Mouse (Mus musculus) MEL (cell line): ENCODE data around the gene Sdccag8. TPM values are rescaled to one million over a fixed set of nuclear protein-coding genes. Genes with fewer than 3 reads are reported as not detected.

ENCODE experiments used
- DNase-seq: peaks from one replicate; pipeline ENCODE4 v3.0.0; 2011; ENCODE audit warnings: low read depth, low spot score
- H3K27ac ChIP-seq: 2 replicates; pipeline ENCODE4 v1.5.1; 2012; ENCODE audit warnings: low read depth, mild to moderate bottlenecking, control low read depth, low read length, moderate library complexity; ENCODE audit not compliant: control insufficient read depth
- H3K27me3 ChIP-seq, 2 experiments: fragments of 150-350 bp in 1 of 2; sonication (generic) in 1 of 2; 2 replicates each; pipeline ENCODE4 v1.6.1; 2012; ENCODE audit warnings: low read length in 2 of 2, mild to moderate bottlenecking in 2 of 2, improper control_type of control experiment in 1 of 2, moderate library complexity in 1 of 2; ENCODE audit not compliant: insufficient read depth in 2 of 2, control insufficient read depth in 1 of 2
- H3K36me3 ChIP-seq, 2 experiments: 2 replicates each; pipeline ENCODE4 v1.6.1; 2012 to 2014; ENCODE audit warnings: low read length in 2 of 2, improper control_type of control experiment in 1 of 2, inconsistent platforms in 1 of 2, mild to moderate bottlenecking in 1 of 2; ENCODE audit not compliant: insufficient read depth in 2 of 2, control insufficient read depth in 1 of 2
- H3K4me1 ChIP-seq, 2 experiments: fragments of 150-350 bp in 1 of 2; sonication (generic) in 1 of 2; 2 replicates each; pipeline ENCODE4 v1.6.1; 2012; ENCODE audit warnings: low read length in 2 of 2, improper control_type of control experiment in 1 of 2, mild to moderate bottlenecking in 1 of 2; ENCODE audit not compliant: insufficient read depth in 2 of 2, control insufficient read depth in 1 of 2
- H3K4me3 ChIP-seq, 2 experiments: fragments of 150-350 bp in 1 of 2; sonication (generic) in 1 of 2; 2 replicates each; pipeline ENCODE4 v1.5.1; 2012; ENCODE audit warnings: low read depth in 2 of 2, low read length in 2 of 2, mild to moderate bottlenecking in 2 of 2, moderate library complexity in 2 of 2, control low read depth in 1 of 2, improper control_type of control experiment in 1 of 2; ENCODE audit not compliant: control insufficient read depth in 1 of 2, insufficient read depth in 1 of 2
- H3K79me2 ChIP-seq: 2 replicates; pipeline ENCODE4 v1.6.1; 2012; ENCODE audit warnings: mild to moderate bottlenecking, low read length, moderate library complexity; ENCODE audit not compliant: control insufficient read depth, poor library complexity, insufficient read depth
- H3K9ac ChIP-seq: 2 replicates; pipeline ENCODE4 v1.6.1; 2012; ENCODE audit warnings: low read depth, mild to moderate bottlenecking, control low read depth, low read length, moderate library complexity; ENCODE audit not compliant: control insufficient read depth, poor library complexity, severe bottlenecking
- H3K9me3 ChIP-seq: fragments of 150-350 bp; sonication (generic); replicated peaks from 2 replicates; pipeline ENCODE4 v1.6.1; 2012; ENCODE audit warnings: mild to moderate bottlenecking, low read length, improper control_type of control experiment, moderate library complexity; ENCODE audit not compliant: insufficient read depth
- CHD1 ChIP-seq: IDR thresholded peaks from 2 replicates; pipeline ENCODE4 v1.6.1; 2012; ENCODE audit warnings: low read depth, mild to moderate bottlenecking, inconsistent platforms, low read length, improper control_type of control experiment
- CHD2 ChIP-seq: IDR thresholded peaks from 2 replicates; pipeline ENCODE4 v1.6.1; 2011; ENCODE audit warnings: low read length, improper control_type of control experiment
- CTCF ChIP-seq, 3 experiments: IDR thresholded peaks in 2 of 3; conservative IDR thresholded peaks in 1 of 3; 2 replicates each; pipeline ENCODE4 v1.5.1; 2011 to 2012; ENCODE audit warnings: low read length in 3 of 3, low read depth in 2 of 3, mild to moderate bottlenecking in 2 of 3, improper control_type of control experiment in 1 of 3, inconsistent platforms in 1 of 3, mixed read lengths in 1 of 3, moderate library complexity in 1 of 3; ENCODE audit not compliant: control insufficient read depth in 1 of 3, insufficient read depth in 1 of 3, poor library complexity in 1 of 3, severe bottlenecking in 1 of 3
- E2F4 ChIP-seq: IDR thresholded peaks from 2 replicates; pipeline ENCODE4 v1.6.1; 2011; ENCODE audit warnings: low read depth, low read length, improper control_type of control experiment, borderline replicate concordance
- ELF1 ChIP-seq: IDR thresholded peaks from 2 replicates; pipeline ENCODE4 v1.6.1; 2014; ENCODE audit warnings: low read depth, mild to moderate bottlenecking, inconsistent platforms, low read length, improper control_type of control experiment, moderate library complexity
- GABPA ChIP-seq: IDR thresholded peaks from 2 replicates; pipeline ENCODE4 v1.6.1; 2012; ENCODE audit warnings: low read depth, mild to moderate bottlenecking, inconsistent platforms, low read length, improper control_type of control experiment, moderate library complexity
- JUND ChIP-seq: IDR thresholded peaks from 2 replicates; pipeline ENCODE4 v1.6.1; 2011; ENCODE audit warnings: low read depth, mild to moderate bottlenecking, improper control_type of control experiment, low read length
- KAT2A ChIP-seq: conservative IDR thresholded peaks from 2 replicates; pipeline ENCODE4 v1.6.1; 2012; ENCODE audit warnings: low read depth, low read length, improper control_type of control experiment, inconsistent platforms
- MAFK ChIP-seq: IDR thresholded peaks from 2 replicates; pipeline ENCODE4 v1.6.1; 2011; ENCODE audit warnings: low read depth, mild to moderate bottlenecking, low read length, improper control_type of control experiment, borderline replicate concordance
- MAZ ChIP-seq: IDR thresholded peaks from 2 replicates; pipeline ENCODE4 v1.6.1; 2012; ENCODE audit warnings: low read depth, mild to moderate bottlenecking, inconsistent platforms, low read length, improper control_type of control experiment
- MXI1 ChIP-seq: IDR thresholded peaks from 2 replicates; pipeline ENCODE4 v1.6.1; 2011; ENCODE audit warnings: mild to moderate bottlenecking, low read depth, low read length, improper control_type of control experiment
- MYB ChIP-seq: IDR thresholded peaks from 2 replicates; pipeline ENCODE4 v1.6.1; 2011; ENCODE audit warnings: mild to moderate bottlenecking, low read depth, low read length, improper control_type of control experiment
- MYC ChIP-seq: IDR thresholded peaks from 2 replicates; pipeline ENCODE4 v1.6.1; 2011; ENCODE audit warnings: low read depth, mild to moderate bottlenecking, low read length, improper control_type of control experiment, moderate library complexity
- POLR2A ChIP-seq, 2 experiments: IDR thresholded peaks; 2 replicates each; pipeline ENCODE4 v1.6.1; 2011 to 2012; ENCODE audit warnings: low read length in 2 of 2, mild to moderate bottlenecking in 2 of 2, control low read depth in 1 of 2, improper control_type of control experiment in 1 of 2, low read depth in 1 of 2, moderate library complexity in 1 of 2; ENCODE audit not compliant: control insufficient read depth in 1 of 2, insufficient read depth in 1 of 2, poor library complexity in 1 of 2
- POLR2AphosphoS2 ChIP-seq: IDR thresholded peaks from 2 replicates; pipeline ENCODE4 v1.6.1; 2011; ENCODE audit warnings: low read length, improper control_type of control experiment
- POLR2AphosphoS5 ChIP-seq: IDR thresholded peaks from 2 replicates; pipeline ENCODE4 v1.6.1; 2012; ENCODE audit warnings: low read depth, borderline replicate concordance, mild to moderate bottlenecking, inconsistent platforms, low read length, moderate library complexity, mixed read lengths
- RAD21 ChIP-seq: IDR thresholded peaks from 2 replicates; pipeline ENCODE4 v1.6.1; 2011; ENCODE audit warnings: mild to moderate bottlenecking, low read depth, low read length, improper control_type of control experiment
- SIN3A ChIP-seq: IDR thresholded peaks from 2 replicates; pipeline ENCODE4 v1.6.1; 2012; ENCODE audit warnings: low read length, improper control_type of control experiment, inconsistent platforms
- SMC3 ChIP-seq: IDR thresholded peaks from 2 replicates; pipeline ENCODE4 v1.6.1; 2011; ENCODE audit warnings: low read depth, low read length, improper control_type of control experiment
- TCF12 ChIP-seq: IDR thresholded peaks from 2 replicates; pipeline ENCODE4 v1.6.1; 2014; ENCODE audit warnings: low read depth, mild to moderate bottlenecking, inconsistent platforms, low read length, improper control_type of control experiment, moderate library complexity
- USF2 ChIP-seq, 2 experiments: IDR thresholded peaks; 2 replicates each; pipeline ENCODE4 v1.6.1; 2011 to 2012; ENCODE audit warnings: improper control_type of control experiment in 2 of 2, low read length in 2 of 2, borderline replicate concordance in 1 of 2, inconsistent platforms in 1 of 2, low read depth in 1 of 2, mild to moderate bottlenecking in 1 of 2; ENCODE audit not compliant: insufficient read depth in 1 of 2
- ZC3H11A ChIP-seq: IDR thresholded peaks from 2 replicates; pipeline ENCODE4 v1.6.1; 2012; ENCODE audit warnings: low read depth, mild to moderate bottlenecking, inconsistent platforms, low read length, improper control_type of control experiment
- ZMIZ1 ChIP-seq: IDR thresholded peaks from 2 replicates; pipeline ENCODE4 v1.6.1; 2012; ENCODE audit warnings: low read depth, mild to moderate bottlenecking, inconsistent platforms, low read length, improper control_type of control experiment, moderate library complexity
- polyA plus RNA-seq, 2 experiments: library from polyadenylated mRNA; stranded (reverse) in 1 of 2; unstranded in 1 of 2; fragments of >175 nt in 1 of 2; fragments of >200 nt in 1 of 2; gene quantifications; 2 replicates each; pipeline versions ENCODE4 v1.2.1 to v1.2.4; 2012; ENCODE audit warnings: low replicate concordance in 2 of 2, low read depth in 1 of 2; ENCODE audit not compliant: insufficient read length in 2 of 2, insufficient read depth in 1 of 2, missing spikeins in 1 of 2
- total RNA-seq: library from RNA; depleted of rRNA; stranded (reverse); fragments of 300-350 nt; gene quantifications from 2 replicates; pipeline ENCODE4 v1.2.3, GENCODE M21; 2012

The Sdccag8 gene
- total and polyA plus RNA-seq, 3 experiments, result 4.6 to 7.8 TPM; not detected in 1

DNA sequence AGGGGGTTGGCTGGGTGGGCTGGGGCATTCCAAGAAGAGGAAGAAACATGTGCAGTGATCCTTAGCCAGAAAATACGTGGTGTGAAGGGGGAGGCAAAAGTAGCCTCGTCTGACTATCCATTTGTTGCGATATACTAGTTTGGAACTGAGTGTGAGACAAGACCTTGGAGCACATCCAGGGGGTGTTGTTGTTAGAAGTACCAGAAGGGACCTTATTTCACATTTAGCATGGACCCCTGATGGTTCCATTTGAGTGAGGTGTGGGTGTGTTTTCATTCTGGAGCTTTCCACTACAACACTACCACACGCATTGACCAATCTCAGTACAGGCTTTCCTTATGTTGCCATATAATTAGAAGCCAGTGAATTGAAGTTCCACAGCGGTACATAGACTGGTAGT is 129.5 kb downstream of the Sdccag8 start:
- Histone ChIP-seq H3K4me3 (no peak overlapping the region), H3K4me1 (no peaks in the 10 kb centered on the region), H3K9ac (no peak overlapping the region), H3K9me3 (no peaks in the 10 kb centered on the region), H3K27ac (no peak overlapping the region), H3K79me2 (no peaks in the 10 kb centered on the region), H3K27me3 (no peaks in the 10 kb centered on the region), H3K36me3 (no peaks in the 10 kb centered on the region)
- no peak for DNase-seq
- TF ChIP-seq POLR2A (IDR thresholded peaks at IDR 0.05; ENCODE audit: control insufficient read depth in 1 of 2, insufficient read depth in 1 of 2, low read depth in 1 of 2, low read length in 2 of 2, poor library complexity in 1 of 2), result no peak
- no peak for TF ChIP-seq POLR2AphosphoS5
- TF ChIP-seq CTCF (IDR thresholded peaks at IDR 0.05 in 2 of 3, conservative IDR thresholded peaks at IDR 0.05 in 1 of 3; ENCODE audit: control insufficient read depth in 1 of 3, insufficient read depth in 1 of 3, low read depth in 2 of 3, low read length in 3 of 3, poor library complexity in 1 of 3, severe bottlenecking in 1 of 3), result no peak
- no peak for TF ChIP-seq ELF1
- no peak for TF ChIP-seq KAT2A
- TF ChIP-seq SIN3A, result no peak
- TF ChIP-seq MAZ, result no peak
- TF ChIP-seq SMC3, result no peak
- no peak for TF ChIP-seq GABPA
- TF ChIP-seq ZMIZ1, result no peak

DNA sequence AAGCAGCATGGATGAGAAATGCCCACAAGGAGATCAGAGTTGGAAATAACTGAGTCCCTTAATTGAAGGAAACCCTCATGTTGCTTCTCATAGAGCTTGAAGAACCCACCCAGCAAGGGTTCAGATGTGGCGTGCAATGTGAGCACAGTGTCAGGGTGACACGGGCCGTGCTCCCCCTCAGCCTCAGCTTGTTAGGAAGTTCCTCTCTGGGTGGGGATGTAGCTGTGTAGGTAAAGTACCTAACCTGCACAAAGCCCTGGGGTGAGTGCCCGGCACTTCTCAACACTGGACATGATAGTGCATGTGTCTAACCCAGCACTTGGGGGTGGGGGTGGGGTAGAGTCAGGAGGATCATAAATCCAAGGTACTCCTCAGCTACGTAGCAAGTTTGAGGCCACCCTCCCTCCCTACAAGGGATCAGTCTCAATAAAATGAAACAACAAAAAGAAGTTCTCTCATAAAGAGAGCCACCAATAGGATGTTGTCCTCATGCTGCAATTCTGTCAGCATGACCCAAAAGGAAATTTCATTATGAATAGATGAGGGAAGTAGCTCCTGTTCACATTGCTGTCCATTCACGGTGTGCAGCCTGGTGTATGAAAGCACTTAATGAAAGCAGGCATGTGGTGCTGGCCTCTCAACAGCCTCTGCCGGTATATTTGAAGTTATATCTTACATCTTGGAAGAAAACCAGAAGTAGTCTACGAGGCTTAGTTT is 130.2 kb downstream of the Sdccag8 start:
- no peaks in the 10 kb centered on the region for H3K36me3 ChIP-seq
- H3K27ac ChIP-seq, result no peak overlapping the region
- no peaks in the 10 kb centered on the region for H3K79me2 ChIP-seq
- H3K9me3 ChIP-seq, result no peaks in the 10 kb centered on the region
- H3K4me1 ChIP-seq, result no peaks in the 10 kb centered on the region
- H3K9ac ChIP-seq, result no peak overlapping the region
- no peak for DNase-seq
- TF ChIP-seq JUND, result no peak
- no peak for TF ChIP-seq POLR2A (IDR thresholded peaks at IDR 0.05; ENCODE audit: control insufficient read depth in 1 of 2, insufficient read depth in 1 of 2, low read depth in 1 of 2, low read length in 2 of 2, poor library complexity in 1 of 2)
- TF ChIP-seq MYC, result no peak
- no peak for TF ChIP-seq MAFK
- TF ChIP-seq SMC3, result no peak
- no peak for TF ChIP-seq TCF12
- TF ChIP-seq CHD1, result no peak
- no peak for TF ChIP-seq E2F4
- no peak for TF ChIP-seq USF2 (IDR thresholded peaks at IDR 0.05; ENCODE audit: borderline replicate concordance in 1 of 2, insufficient read depth in 1 of 2, low read depth in 1 of 2, low read length in 2 of 2)
- TF ChIP-seq POLR2AphosphoS2, result no peak
- no peak for TF ChIP-seq CHD2
- TF ChIP-seq ZC3H11A, result no peak
- TF ChIP-seq MXI1, result no peak
- no peak for TF ChIP-seq RAD21
- TF ChIP-seq GABPA, result no peak
- TF ChIP-seq MYB, result no peak
- TF ChIP-seq CTCF (IDR thresholded peaks at IDR 0.05 in 2 of 3, conservative IDR thresholded peaks at IDR 0.05 in 1 of 3; ENCODE audit: control insufficient read depth in 1 of 3, insufficient read depth in 1 of 3, low read depth in 2 of 3, low read length in 3 of 3, poor library complexity in 1 of 3, severe bottlenecking in 1 of 3), result no peak
- TF ChIP-seq KAT2A, result no peak
- H3K27me3 ChIP-seq, result no peaks in the 10 kb centered on the region
- H3K4me3 ChIP-seq, result no peak overlapping the region
